Mouse (Mus musculus) lung, adult 2 months (tissue): Measurements from ENCODE around the gene Slc13a2.

Experiments
- CTCF ChIP-seq: fragments of 200-500 bp; IDR thresholded peaks from 2 replicates; pipeline ENCODE4 v1.5.1; 2011; ENCODE audit warnings: mild to moderate bottlenecking, low read length, control low read depth; ENCODE audit not compliant: insufficient read depth
- POLR2A ChIP-seq: fragments of 200-500 bp; IDR thresholded peaks from 2 replicates; pipeline ENCODE4 v1.6.1; 2011; ENCODE audit warnings: low read depth, mild to moderate bottlenecking, control low read depth, low read length, borderline replicate concordance; ENCODE audit errors: extremely low read depth

DNA sequence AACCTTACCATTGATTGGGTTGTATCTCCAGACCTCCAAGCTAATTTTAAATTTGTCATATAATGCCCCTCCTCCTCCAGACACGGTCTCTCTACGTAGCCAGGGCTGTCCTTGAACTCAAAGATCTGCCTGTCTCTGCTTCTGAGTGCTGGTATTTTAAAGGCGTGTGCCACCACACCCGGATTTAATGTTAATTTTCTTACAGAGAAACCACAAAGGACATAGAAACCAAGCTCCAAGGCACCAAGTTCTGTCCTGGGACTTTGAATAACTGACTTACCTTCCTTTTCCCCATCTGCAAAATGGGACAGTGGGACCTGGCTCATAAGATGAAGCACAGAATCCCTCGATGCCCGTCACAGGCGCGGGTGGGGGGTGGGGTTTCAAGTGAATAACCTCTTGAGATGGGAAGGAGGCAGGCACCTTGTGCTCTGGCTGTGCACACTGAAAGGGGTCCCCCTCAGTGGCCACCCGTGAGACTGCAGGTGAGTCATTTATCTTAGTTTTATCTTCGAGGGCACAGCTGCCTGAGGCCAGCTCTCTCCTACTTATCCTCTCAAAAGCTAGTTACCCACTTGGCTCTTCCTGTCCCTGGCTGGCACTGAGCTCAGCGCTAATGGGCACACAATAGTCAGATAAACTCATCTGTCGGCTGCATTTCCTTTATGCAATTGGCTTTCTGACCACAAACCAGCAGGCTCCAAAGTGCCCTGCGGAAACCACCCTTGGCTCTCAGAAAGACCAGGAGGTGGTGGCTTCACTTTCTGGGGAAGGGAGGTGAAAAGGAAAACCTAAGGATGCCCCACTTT lies 612 bp downstream of the Slc13a2 start:
- TF ChIP-seq CTCF, result no peak
- TF ChIP-seq POLR2A, result no peak
